Mouse (Mus musculus) hindbrain, embryonic 16.5 days (tissue): Measurements from ENCODE around the gene Olfr694. TPM values are rescaled to one million over a fixed set of nuclear protein-coding genes. Genes with fewer than 3 reads are reported as not detected.
"Not testable (repeated sequence)": the region's sequence is repeated elsewhere in the genome, so short reads cannot be mapped to it uniquely, and the experiment has no call there.

Experiments used
- ATAC-seq: fragments of 200-750 bp; cut with Nextera tagmentation; 2 replicates; pipeline ENCODE4 v1.8.0; 2017; ENCODE audit warnings: moderate TSS enrichment, moderate library complexity
- H3K27ac ChIP-seq: fragments of 300-500 bp; sonication (generic); 2 replicates; pipeline ENCODE4 v1.5.1; 2014; ENCODE audit warnings: low read depth, mild to moderate bottlenecking, control low read depth, low read length, moderate library complexity
- H3K27me3 ChIP-seq: fragments of 300-500 bp; sonication (generic); replicated peaks from 2 replicates; pipeline ENCODE4 v1.6.1; 2014; ENCODE audit warnings: low read length; ENCODE audit not compliant: control insufficient read depth, insufficient read depth
- H3K36me3 ChIP-seq: fragments of 300-500 bp; sonication (generic); 2 replicates; pipeline ENCODE4 v1.6.1; 2014; ENCODE audit warnings: mild to moderate bottlenecking, low read length, moderate library complexity, mixed read lengths; ENCODE audit not compliant: control insufficient read depth, insufficient read depth
- H3K4me1 ChIP-seq: fragments of 300-500 bp; sonication (generic); 2 replicates; pipeline ENCODE4 v1.6.1; 2014; ENCODE audit warnings: low read depth, low read length; ENCODE audit not compliant: control insufficient read depth, insufficient read depth
- H3K4me2 ChIP-seq: fragments of 300-500 bp; sonication (generic); 2 replicates; pipeline ENCODE4 v1.6.1; 2014; ENCODE audit warnings: mild to moderate bottlenecking, low read length, control low read depth, moderate library complexity
- H3K4me3 ChIP-seq: fragments of 300-500 bp; sonication (generic); 2 replicates; pipeline ENCODE4 v1.5.1; 2014; ENCODE audit warnings: mild to moderate bottlenecking, low read length, control low read depth, moderate library complexity
- H3K9ac ChIP-seq: fragments of 300-500 bp; sonication (generic); 2 replicates; pipeline ENCODE4 v1.6.1; 2014; ENCODE audit warnings: low read depth, mild to moderate bottlenecking, control low read depth, low read length, moderate library complexity
- H3K9me3 ChIP-seq: fragments of 300-500 bp; sonication (generic); 2 replicates; pipeline ENCODE4 v1.6.1; 2014; ENCODE audit warnings: mild to moderate bottlenecking, low read length, moderate library complexity; ENCODE audit not compliant: control insufficient read depth
- WGBS: fragments of 180-500 bp; shearing (Covaris S2); extraction: QIAGEN DNeasy Blood & Tissue Kit; methylation state at CpG from one replicate; pipeline ENCODE4 v1.1.7; 2014; 5-methylcytosine and 5-hydroxymethylcytosine counted together
- polyA plus RNA-seq: library from polyadenylated mRNA; unstranded; fragments of >200 nt; fragmentation: Nextera tagmentation; extraction: Ambion mirVana; gene quantifications from 2 replicates; pipeline ENCODE4 v1.2.1, GENCODE M21; 2015

Olfr694 gene
- polyA plus RNA-seq: not detected in 2 replicates

DNA sequence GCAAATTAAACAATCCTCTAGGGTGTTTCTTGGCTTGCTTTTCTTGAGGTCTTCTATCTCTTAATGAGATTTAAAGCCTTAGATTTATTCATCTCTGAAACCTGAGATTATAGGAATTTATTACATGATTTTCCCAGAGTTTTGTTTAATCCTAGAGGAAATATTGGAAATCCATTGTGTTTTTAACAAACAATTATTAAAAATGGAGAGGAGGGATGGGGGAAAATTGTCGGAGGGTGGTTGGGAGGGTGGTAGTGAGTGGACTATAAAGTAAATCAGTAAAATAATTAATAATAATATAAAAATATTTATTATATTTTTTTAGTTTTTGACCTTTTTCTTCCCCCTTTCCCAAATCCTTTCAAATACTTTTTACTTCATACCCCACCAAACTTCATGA, at the start of gene Olfr694:
TSS of gene Olfr694 (minus strand) at position 101 of the 400 bp plus-strand sequence.
- Histone ChIP-seq H3K9me3 (no peaks in the 10 kb centered on the region), H3K9ac (no peak within 1 kb of the TSS), H3K27me3 (no peaks in the 10 kb centered on the region), H3K4me2 (no peak within 1 kb of the TSS), H3K4me1 (no peaks in the 10 kb centered on the region), H3K36me3 (no peaks in the 10 kb centered on the region), H3K4me3 (no peak within 1 kb of the TSS), H3K27ac (no peak within 1 kb of the TSS)
- ATAC-seq: no peak
- WGBS: 98% methylated on average over 1 of the region's 1 CpGs

DNA sequence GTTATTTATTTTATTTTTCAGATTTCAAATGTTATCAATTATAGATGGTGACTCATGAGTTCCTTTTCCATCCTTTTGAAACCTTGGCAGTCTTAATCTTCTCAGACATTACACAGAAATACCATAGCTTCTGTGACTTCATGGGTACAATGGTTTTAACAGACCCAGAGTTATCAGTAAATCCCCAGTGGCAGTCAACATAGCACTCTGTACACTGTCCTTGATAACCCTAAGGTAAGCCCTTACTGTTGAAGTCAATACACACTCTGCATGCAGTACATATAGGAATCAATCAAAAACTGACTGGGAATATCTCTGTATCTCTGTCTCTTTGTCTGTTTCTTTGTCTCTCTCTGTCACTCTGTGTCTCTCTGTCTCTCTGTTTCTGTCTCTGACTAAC, 45.4 kb upstream of the Olfr694 start:
- no peaks in the 10 kb centered on the region for H3K36me3 ChIP-seq
- H3K4me3 ChIP-seq: no peak overlapping the region

DNA sequence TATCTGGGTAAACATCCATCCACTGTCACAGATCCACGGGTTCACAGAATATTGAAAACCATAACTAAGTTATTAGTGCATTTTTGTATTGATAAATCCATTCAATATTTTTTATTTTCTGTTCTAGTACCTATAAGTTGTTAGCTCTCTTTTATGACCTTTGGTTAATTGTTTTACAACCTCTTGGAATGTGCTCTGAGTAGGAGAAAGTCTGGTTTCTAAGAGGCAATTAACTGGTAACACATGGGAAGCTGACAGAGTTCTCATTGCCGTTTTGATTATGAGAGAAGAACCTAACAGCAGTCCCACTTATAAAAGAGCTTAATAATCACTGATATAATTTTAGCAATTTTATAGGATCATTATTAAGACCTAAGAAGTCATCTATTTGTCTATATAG, 42.1 kb upstream of the Olfr694 start:
- Histone ChIP-seq H3K9me3 (no peaks in the 10 kb centered on the region), H3K27me3 (no peaks in the 10 kb centered on the region), H3K27ac (no peak overlapping the region), H3K4me2 (no peak overlapping the region), H3K9ac (no peak overlapping the region), H3K4me3 (no peak overlapping the region), H3K36me3 (no peaks in the 10 kb centered on the region), H3K4me1 (no peaks in the 10 kb centered on the region)
- 73% methylated on average over 2 of the region's 2 CpGs for WGBS
- ATAC-seq: no peak

More for the DNA sequence above, 45.4 kb upstream of the Olfr694 start:
- no peak overlapping the region for H3K9ac ChIP-seq
- no peaks in the 10 kb centered on the region for H3K4me1 ChIP-seq
- H3K9me3 ChIP-seq: no peaks in the 10 kb centered on the region
- no peak overlapping the region for H3K4me2 ChIP-seq
- no peaks in the 10 kb centered on the region for H3K27me3 ChIP-seq
- H3K27ac ChIP-seq: no peak overlapping the region
- ATAC-seq: no peak

DNA sequence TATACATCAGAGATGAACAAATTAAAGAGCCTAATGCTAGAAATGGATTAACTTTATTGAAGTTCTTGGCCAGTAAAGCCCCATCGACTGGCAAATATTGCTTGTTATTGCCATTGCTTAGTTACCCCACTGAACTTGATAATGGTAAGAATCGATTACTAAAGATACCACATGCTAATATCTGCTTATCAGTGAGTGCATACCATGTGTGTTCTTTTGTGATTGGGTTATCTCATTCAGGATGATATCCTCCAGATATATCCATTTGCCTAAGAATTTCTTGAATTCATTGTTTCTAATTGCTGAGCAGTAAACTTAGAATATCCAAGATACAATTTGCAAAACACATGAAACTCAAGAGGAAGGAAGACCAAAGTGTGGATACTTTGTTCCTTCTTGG, 34.0 kb upstream of the Olfr694 start:
- not testable (repeated sequence) for H3K9ac ChIP-seq, H3K27me3 ChIP-seq, H3K4me1 ChIP-seq, H3K36me3 ChIP-seq, H3K9me3 ChIP-seq, ATAC-seq, H3K4me2 ChIP-seq, H3K4me3 ChIP-seq, H3K27ac ChIP-seq
- WGBS: 90% methylated on average over 2 of the region's 2 CpGs

DNA sequence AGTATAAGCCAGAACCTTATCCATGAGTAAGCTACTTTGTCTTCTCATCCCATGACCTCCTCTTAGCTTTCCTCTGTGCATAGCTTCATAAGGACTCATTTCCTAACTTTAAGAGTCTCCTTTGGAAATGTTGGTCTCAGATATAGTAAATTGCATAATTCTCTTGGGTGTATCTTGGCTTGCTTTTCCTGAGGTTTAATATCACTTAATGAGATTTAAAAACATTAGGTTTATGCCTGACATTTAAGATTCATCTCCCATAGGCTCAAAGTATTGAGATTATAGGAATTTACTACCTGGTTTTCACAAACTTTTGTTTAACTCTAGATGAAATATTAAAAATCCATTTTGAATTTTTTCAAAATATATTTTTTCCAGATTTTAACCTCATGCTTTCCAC, 24.7 kb upstream of the Olfr694 start, which contains the start of gene Olfr695:
TSS of gene Olfr695 (minus strand) at position 101 of the 400 bp plus-strand sequence.
- Histone ChIP-seq H3K4me1 (no peaks in the 10 kb centered on the region), H3K4me2 (no peak within 1 kb of the TSS), H3K9me3 (peaks cover 2% of the 10 kb centered on the region; the same call in 1 of the 2 replicates), H3K27me3 (no peaks in the 10 kb centered on the region), H3K36me3 (no peaks in the 10 kb centered on the region), H3K9ac (no peak within 1 kb of the TSS), H3K4me3 (no peak within 1 kb of the TSS), H3K27ac (no peak within 1 kb of the TSS)
- ATAC-seq: no peak

DNA sequence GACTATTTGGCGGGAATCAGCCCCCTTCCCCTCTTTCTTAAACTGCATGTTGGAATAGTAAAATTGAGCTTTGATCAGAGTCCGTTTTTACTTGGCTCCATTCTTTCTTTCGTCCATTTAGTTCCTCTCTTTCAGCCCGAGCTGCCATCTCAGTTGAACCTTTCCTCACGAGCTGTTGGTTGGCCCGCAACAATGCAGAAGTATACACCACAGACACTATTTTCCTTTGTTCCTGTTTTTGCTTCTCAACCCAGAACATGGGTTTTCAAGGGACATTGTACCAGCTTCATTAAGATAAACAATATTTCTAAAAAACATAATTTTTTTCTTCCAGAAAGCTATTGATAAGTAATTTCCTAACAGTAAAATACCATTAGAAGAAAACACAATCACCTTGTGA, 19.8 kb upstream of the Olfr694 start:
- Histone ChIP-seq H3K27ac (no peak overlapping the region), H3K9ac (no peak overlapping the region), H3K27me3 (no peaks in the 10 kb centered on the region), H3K4me2 (no peak overlapping the region), H3K4me3 (no peak overlapping the region), H3K9me3 (no peaks in the 10 kb centered on the region), H3K4me1 (no peaks in the 10 kb centered on the region), H3K36me3 (no peaks in the 10 kb centered on the region)
- 91% methylated on average over 6 of the region's 6 CpGs for WGBS
- no peak for ATAC-seq

DNA sequence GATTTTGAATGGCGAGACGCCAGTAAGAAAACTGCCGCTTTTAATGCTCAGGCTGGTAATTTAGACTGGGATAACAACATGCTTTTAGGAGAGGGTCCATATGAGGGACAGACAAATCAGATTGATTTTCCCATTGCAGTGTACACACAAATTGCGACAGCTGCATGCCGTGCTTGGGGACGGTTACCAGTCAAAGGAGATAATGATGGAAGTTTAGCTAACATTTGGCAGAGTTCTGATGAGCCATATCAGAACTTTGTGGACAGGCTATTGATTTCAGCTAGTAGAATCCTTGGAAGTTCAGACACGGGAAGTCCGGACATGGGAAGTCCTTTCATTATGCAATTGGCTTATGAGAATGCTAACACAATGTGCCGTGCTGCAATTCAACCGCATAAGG, 16.1 kb upstream of the Olfr694 start:
- ATAC-seq: not testable (repeated sequence)

DNA sequence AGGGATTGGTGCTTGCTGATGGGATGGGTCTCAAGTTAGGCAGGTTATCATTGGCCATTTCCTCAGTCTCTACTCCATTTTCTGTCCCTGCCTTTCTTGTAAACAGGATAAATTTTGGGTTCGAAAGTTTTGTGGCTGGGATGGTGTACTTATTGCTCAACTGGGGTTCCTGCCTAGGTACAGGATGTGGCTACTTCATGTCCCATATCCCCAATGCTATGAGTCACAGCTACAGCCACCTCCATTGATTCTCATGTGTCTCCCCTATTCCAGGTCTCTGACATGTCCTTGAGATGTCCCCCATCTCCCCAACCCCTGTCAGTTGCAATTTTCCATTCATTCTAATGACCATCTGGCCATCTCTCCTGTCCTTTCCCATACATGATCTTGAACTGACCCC, 5.3 kb upstream of the Olfr694 start:
- no peak overlapping the region for H3K27ac ChIP-seq
- no peak for ATAC-seq
- WGBS: 85% methylated on average over 1 of the region's 1 CpGs

More for the DNA sequence above, 16.1 kb upstream of the Olfr694 start:
- H3K27me3 ChIP-seq, H3K27ac ChIP-seq, H3K9me3 ChIP-seq, H3K4me3 ChIP-seq, H3K9ac ChIP-seq, H3K4me1 ChIP-seq, H3K4me2 ChIP-seq, H3K36me3 ChIP-seq: not testable (repeated sequence)
- WGBS: 85% methylated on average over 10 of the region's 10 CpGs

DNA sequence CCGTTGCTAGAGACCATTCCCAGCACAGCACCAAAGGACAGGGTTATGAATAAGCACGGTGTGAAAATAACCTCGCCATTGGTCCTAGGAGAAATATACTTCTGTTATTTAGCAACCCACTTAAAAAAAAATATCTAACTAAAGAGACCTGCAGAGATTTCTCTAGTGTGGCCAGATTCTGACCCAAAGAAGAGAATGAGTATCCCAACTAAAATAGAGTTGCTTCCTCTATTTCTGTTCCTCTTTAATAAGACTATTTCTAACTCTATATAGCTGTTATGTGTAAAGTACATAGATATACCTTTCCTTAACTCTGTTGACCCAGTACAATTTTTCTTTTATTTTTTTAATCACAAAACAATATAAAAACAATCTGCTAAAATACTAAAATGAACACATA, 1.4 kb upstream of the Olfr694 start:
- Histone ChIP-seq H3K36me3 (no peaks in the 10 kb centered on the region), H3K4me1 (no peaks in the 10 kb centered on the region), H3K27me3 (no peaks in the 10 kb centered on the region), H3K27ac (no peak overlapping the region), H3K4me3 (no peak overlapping the region), H3K4me2 (no peak overlapping the region), H3K9me3 (no peaks in the 10 kb centered on the region), H3K9ac (no peak overlapping the region)
- no peak for ATAC-seq
- 91% methylated on average over 3 of the region's 3 CpGs for WGBS

More for the DNA sequence above, 5.3 kb upstream of the Olfr694 start:
- no peaks in the 10 kb centered on the region for H3K9me3 ChIP-seq
- no peaks in the 10 kb centered on the region for H3K4me1 ChIP-seq
- no peak overlapping the region for H3K4me2 ChIP-seq
- no peak overlapping the region for H3K4me3 ChIP-seq
- no peaks in the 10 kb centered on the region for H3K36me3 ChIP-seq
- no peaks in the 10 kb centered on the region for H3K27me3 ChIP-seq
- no peak overlapping the region for H3K9ac ChIP-seq

DNA sequence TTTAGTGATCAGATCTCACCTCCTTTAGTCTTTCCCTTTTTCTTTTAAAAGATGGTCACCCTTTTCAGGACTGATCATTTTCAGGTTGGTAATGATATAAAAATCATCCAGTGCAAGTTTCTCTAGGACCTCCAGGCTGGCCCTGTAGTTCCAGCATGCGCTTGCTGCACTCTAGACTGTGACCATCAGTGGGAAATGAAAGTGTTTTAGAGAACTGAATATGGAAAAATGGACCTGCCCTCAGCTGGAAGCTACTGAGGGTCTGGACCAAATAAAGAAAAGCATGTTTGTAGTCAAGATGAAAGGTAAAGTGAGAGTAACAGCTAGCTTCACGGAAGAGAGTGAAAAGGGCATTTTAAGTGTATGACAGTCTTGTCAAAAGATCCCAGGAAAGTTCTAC, 6.2 kb downstream of the Olfr694 start:
- Histone ChIP-seq H3K4me1 (no peaks in the 10 kb centered on the region), H3K4me2 (no peak overlapping the region), H3K4me3 (no peak overlapping the region), H3K9me3 (no peaks in the 10 kb centered on the region), H3K9ac (no peak overlapping the region), H3K27me3 (no peaks in the 10 kb centered on the region), H3K27ac (no peak overlapping the region), H3K36me3 (no peaks in the 10 kb centered on the region)
- no peak for ATAC-seq
- WGBS: 90% methylated on average over 2 of the region's 2 CpGs
